8 mouse cellular contexts compared by ENCODE assay signal in genomic region chr16:18347931-18348600, GRCm38 (mm10). TPM values are rescaled to one million over a fixed set of nuclear protein-coding genes. Genes with fewer than 3 reads are reported as not detected.
DNase-seq lines count a peak whose midpoint lies in the region; ATAC-seq and TF ChIP-seq lines count a peak whose summit lies in the region.

Gene Tango2 (minus strand): TSS chr16:18348103.
Gene Arvcf (plus strand): TSS chr16:18348182.

- peak; percentile 39 for ATAC-seq in common myeloid progenitor, adult 5-6 weeks (replicated peaks; ENCODE audit: low read depth, poor library complexity, severe bottlenecking)
- ATAC-seq in hindbrain, postnatal 0 days: peak; percentile 86
- peak; percentile 31 for ATAC-seq in megakaryocyte, adult 5-6 weeks (ENCODE audit: poor library complexity, severe bottlenecking)

- intact Hi-C loops in left cerebral cortex, adult 2 months (cut with DNase I): loop anchor here (5.0 kb wide), 1 partner anchor 79 kb away; the partner anchor contains the start of genes Comt and Txnrd2

- peak within 1 kb of the TSS; percentile 86 for H3K4me2 ChIP-seq in hindbrain, postnatal 0 days (ENCODE audit: low read depth, low read length)

- peak within 1 kb of the TSS; percentile 67 for H3K4me3 ChIP-seq in hindbrain, postnatal 0 days (ENCODE audit: low read length)
- peak within 1 kb of the TSS; percentile 72 for H3K4me3 ChIP-seq in left cerebral cortex, adult 2 months

- DNase-seq in T-cell, adult 2 months (ENCODE audit: low spot score): peak; percentile 24
- DNase-seq in gastrocnemius, adult 8-10 months (ENCODE audit: low spot score in 2 of 2): peak; percentile 83 to 89
- DNase-seq in hindbrain, postnatal 0 days (ENCODE audit: low spot score): peak; percentile 96
- DNase-seq in left cerebral cortex, adult 2 months (ENCODE audit: extremely low spot score in 1 of 2, low spot score in 2 of 2): peak; percentile 93 to 94
- DNase-seq in right cerebral cortex, adult 18-20 months: peak; percentile 97
- peak; percentile 62 for DNase-seq in urinary bladder, postnatal 10 days (ENCODE audit: low spot score)

- no peaks in the 10 kb centered on the region for H3K36me3 ChIP-seq in hindbrain, postnatal 0 days (ENCODE audit: insufficient read depth, low read length)

- no peaks in the 10 kb centered on the region for H3K27me3 ChIP-seq in hindbrain, postnatal 0 days (ENCODE audit: insufficient read depth, low read length)

- H3K9me3 ChIP-seq in hindbrain, postnatal 0 days (ENCODE audit: low read length): no peaks in the 10 kb centered on the region

- peaks cover 21% of the 10 kb centered on the region for H3K4me1 ChIP-seq in hindbrain, postnatal 0 days (ENCODE audit: insufficient read depth, low read length)

- peak within 1 kb of the TSS; percentile 68 for H3K9ac ChIP-seq in hindbrain, postnatal 0 days (replicated peaks; ENCODE audit: low read length)

- peak; percentile 55 for TF ChIP-seq CTCF in hindbrain, postnatal 0 days (IDR thresholded peaks at IDR 0.05; ENCODE audit: low read depth)
- peak; percentile 32 for TF ChIP-seq CTCF in left cerebral cortex, adult 2 months (IDR thresholded peaks at IDR 0.05)

- WGBS in hindbrain, postnatal 0 days: under 1% methylated on average over 37 of the region's 44 CpGs

- peak within 1 kb of the TSS; percentile 68 for H3K27ac ChIP-seq in hindbrain, postnatal 0 days
- peak within 1 kb of the TSS; percentile 81 for H3K27ac ChIP-seq in left cerebral cortex, adult 2 months

RNA-seq across cellular contexts. Expression of gene Tango2, which starts in this region (rescaled TPM):
- 7.9 and 14.9 TPM in 2 replicates for total RNA-seq in common myeloid progenitor, adult 5-6 weeks (2017)
- total RNA-seq in gastrocnemius, adult 8-10 months (2022): 10 to 100 TPM; 29.9 to 53.4 (median 43.1) TPM
- 43.5 and 63.3 TPM in 2 replicates for total RNA-seq in hindbrain, postnatal 0 days (2014; rRNA removed)
- 95.6 and 99.2 TPM in 2 replicates for polyA plus RNA-seq in hindbrain, postnatal 0 days (2015; fragmentation: Nextera tagmentation; extraction: Ambion mirVana)
- 100 to 1,000 TPM; 154 to 158 TPM for total RNA-seq in left cerebral cortex, adult 2 months (2021)
- total RNA-seq in megakaryocyte, adult 5-6 weeks (2015): 27.2 and 27.4 TPM in 2 replicates
- 5.7 and 11.8 TPM in 2 replicates for total RNA-seq in megakaryocyte, adult 5-6 weeks (2017)

RNA-seq across cellular contexts. Expression of gene Arvcf, which starts in this region (rescaled TPM):
- 24.4 and 28.5 TPM in 2 replicates for total RNA-seq in common myeloid progenitor, adult 5-6 weeks (2017)
- total RNA-seq in gastrocnemius, adult 8-10 months (2022): 10 to 100 TPM in 2 of 4 experiments, 1 to 10 TPM in 2; 7.8 to 12.7 (median 9.9) TPM
- 168 and 180 TPM in 2 replicates for total RNA-seq in hindbrain, postnatal 0 days (2014; rRNA removed)
- 46.3 and 48.9 TPM in 2 replicates for polyA plus RNA-seq in hindbrain, postnatal 0 days (2015; fragmentation: Nextera tagmentation; extraction: Ambion mirVana)
- 10 to 100 TPM; 39.1 to 50.4 TPM for total RNA-seq in left cerebral cortex, adult 2 months (2021)
- 0.38 and 0.68 TPM in 2 replicates for total RNA-seq in megakaryocyte, adult 5-6 weeks (2015)
- 1.5 and 3.0 TPM in 2 replicates for total RNA-seq in megakaryocyte, adult 5-6 weeks (2017)

Comparison
In these comparisons a context has a peak if more than half of its experiments do, and no peak if none do; other contexts are left out.
1. Peak in every context shown above with its lines: DNase-seq, ATAC-seq, H3K4me3 ChIP-seq and H3K27ac ChIP-seq.
2. DNase-seq: peak in every context shown above with its lines; median percentile 97 in right cerebral cortex, adult 18-20 months; 96 in hindbrain, postnatal 0 days; 94 in left cerebral cortex, adult 2 months; 86 in gastrocnemius, adult 8-10 months; 62 in urinary bladder, postnatal 10 days; 24 in T-cell, adult 2 months.
3. ATAC-seq: peak in every context shown above with its lines; median percentile 86 in hindbrain, postnatal 0 days; 39 in common myeloid progenitor, adult 5-6 weeks; 31 in megakaryocyte, adult 5-6 weeks.